Mouse (Mus musculus) right cerebral cortex, postnatal 25 days (tissue): ENCODE measurements around the gene Hist1h2bf.

Experiments used
- DNase-seq: peaks from one replicate; pipeline ENCODE4 v3.0.0; 2022

Hist1h2bf gene

GRCm38 (mm10) chr13:23523976-23524375 lies 50.0 kb downstream of the Hist1h2bf start:
- no peak for DNase-seq
